Mouse (Mus musculus) embryonic facial prominence, embryonic 11.5 days (tissue): ENCODE results near the gene Atxn7l1. TPM values are rescaled to one million over a fixed set of nuclear protein-coding genes. Genes with fewer than 3 reads are reported as not detected.

Source experiments
- ATAC-seq: fragments of 200-750 bp; cut with Nextera tagmentation; replicated peaks from 2 replicates; pipeline ENCODE4 v1.8.0; 2017; ENCODE audit warnings: low read depth; ENCODE audit not compliant: insufficient number of reproducible peaks, low FRiP score, low TSS enrichment
- DNase-seq: peaks from one replicate; pipeline ENCODE4 v3.0.0-alpha.2; 2015; ENCODE audit warnings: low spot score
- H3K27ac ChIP-seq: fragments of 300-500 bp; sonication (generic); replicated peaks from 2 replicates; pipeline ENCODE4 v1.5.1; 2014; ENCODE audit warnings: mild to moderate bottlenecking, low read depth, low read length, control low read depth
- H3K27me3 ChIP-seq: fragments of 300-500 bp; sonication (generic); 2 replicates; pipeline ENCODE4 v1.6.1; 2014; ENCODE audit warnings: mild to moderate bottlenecking, low read length, moderate library complexity, mixed read lengths; ENCODE audit not compliant: control insufficient read depth, insufficient read depth
- H3K36me3 ChIP-seq: fragments of 300-500 bp; sonication (generic); replicated peaks from 2 replicates; pipeline ENCODE4 v1.6.1; 2014; ENCODE audit warnings: low read depth, mild to moderate bottlenecking, low read length, moderate library complexity, mixed read lengths; ENCODE audit not compliant: control insufficient read depth, insufficient read depth
- H3K4me1 ChIP-seq: fragments of 300-500 bp; sonication (generic); 2 replicates; pipeline ENCODE4 v1.6.1; 2014; ENCODE audit warnings: low read length, mixed read lengths; ENCODE audit not compliant: control insufficient read depth, insufficient read depth
- H3K4me2 ChIP-seq: fragments of 300-500 bp; sonication (generic); 2 replicates; pipeline ENCODE4 v1.6.1; 2014; ENCODE audit warnings: low read depth, mild to moderate bottlenecking, control low read depth, low read length, moderate library complexity
- H3K4me3 ChIP-seq: fragments of 300-500 bp; sonication (generic); 2 replicates; pipeline ENCODE4 v1.5.1; 2014; ENCODE audit warnings: low read depth, low read length, control low read depth
- H3K9ac ChIP-seq: fragments of 300-500 bp; sonication (generic); replicated peaks from 2 replicates; pipeline ENCODE4 v1.6.1; 2014; ENCODE audit warnings: mild to moderate bottlenecking, control low read depth, low read length
- H3K9me3 ChIP-seq: fragments of 300-500 bp; sonication (generic); replicated peaks from 2 replicates; pipeline ENCODE4 v1.6.1; 2016; ENCODE audit warnings: mild to moderate bottlenecking, low read length, inconsistent platforms, mixed read lengths; ENCODE audit not compliant: control insufficient read depth
- WGBS: fragments of 180-500 bp; shearing (Covaris S2); extraction: QIAGEN DNeasy Blood & Tissue Kit; methylation state at CpG from one replicate; pipeline ENCODE4 v1.1.7; 2014; 5-methylcytosine and 5-hydroxymethylcytosine counted together
- polyA plus RNA-seq: library from polyadenylated mRNA; unstranded; fragments of >200 nt; fragmentation: Nextera tagmentation; extraction: Ambion mirVana; gene quantifications from 2 replicates; pipeline ENCODE4 v1.2.1, GENCODE M21; 2014

The Atxn7l1 gene
- polyA plus RNA-seq, 1 experiment from 2014 or later = 18.9 TPM

- no peak overlapping the region for H3K27ac ChIP-seq
- H3K27me3 ChIP-seq = no peaks in the 10 kb centered on the region
- no peaks in the 10 kb centered on the region for H3K4me1 ChIP-seq
- ATAC-seq = no peak
- 95% methylated on average over 6 of the region's 6 CpGs for WGBS
- H3K4me2 ChIP-seq = no peak overlapping the region
- no peak overlapping the region for H3K4me3 ChIP-seq
- no peak for DNase-seq
- H3K9ac ChIP-seq = no peak overlapping the region
- no peaks in the 10 kb centered on the region for H3K9me3 ChIP-seq
- no peaks in the 10 kb centered on the region for H3K36me3 ChIP-seq
Measured at GRCm38 (mm10) chr12:33256426-33256825, 108.9 kb downstream of the Atxn7l1 start.

DNA sequence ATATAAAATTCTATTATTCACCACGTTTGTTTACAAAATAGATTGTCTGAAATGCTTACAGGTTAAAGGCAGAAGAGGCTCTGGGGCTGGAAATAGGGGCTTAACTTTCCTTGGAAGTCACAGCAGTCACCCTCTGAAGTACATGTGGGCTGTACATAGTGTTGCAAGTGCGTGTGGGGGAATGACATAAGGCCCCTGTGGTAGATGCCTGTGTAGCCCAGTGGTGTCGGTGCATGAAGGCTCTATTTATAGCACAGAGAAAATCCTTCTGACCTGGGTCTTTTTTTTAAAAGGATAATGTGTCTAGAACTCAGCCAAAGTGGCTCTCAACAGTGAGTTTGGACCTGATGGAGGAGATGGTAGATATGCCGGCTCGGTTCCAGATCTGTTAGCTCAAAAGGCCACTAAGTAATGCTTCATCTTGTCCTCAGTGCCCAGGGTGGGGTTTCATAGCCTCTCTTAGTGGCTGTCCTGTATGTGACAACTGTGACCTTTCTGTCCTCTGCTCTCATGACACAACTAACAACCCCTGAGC is 111.6 kb downstream of the Atxn7l1 start:
- H3K4me2 ChIP-seq = no peak overlapping the region

DNA sequence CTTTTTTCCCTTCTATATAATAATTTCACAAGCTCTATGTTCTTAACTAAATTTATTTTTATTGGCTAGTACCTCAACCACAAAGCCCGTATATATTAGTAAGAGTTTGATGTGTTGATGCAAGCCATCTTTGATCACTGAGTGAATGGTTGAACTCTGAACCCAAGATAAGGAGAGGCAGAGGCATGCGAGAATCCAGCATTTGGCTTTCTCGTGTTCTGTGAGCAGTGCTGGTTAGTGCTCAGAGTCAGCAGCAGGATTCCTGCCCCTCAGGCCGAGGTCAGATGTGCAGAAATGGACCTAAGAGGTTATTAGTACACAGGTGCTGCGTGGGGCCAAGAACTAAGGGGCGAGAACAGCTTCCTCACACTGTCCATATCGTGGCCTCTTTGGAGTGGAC is 113.1 kb downstream of the Atxn7l1 start:
- 81% methylated on average over 7 of the region's 7 CpGs for WGBS

More for the DNA sequence above, 111.6 kb downstream of the Atxn7l1 start:
- DNase-seq = no peak
- 90% methylated on average over 5 of the region's 5 CpGs for WGBS
- no peak for ATAC-seq
- no peaks in the 10 kb centered on the region for H3K9me3 ChIP-seq
- no peak overlapping the region for H3K9ac ChIP-seq
- no peak overlapping the region for H3K27ac ChIP-seq
- H3K4me1 ChIP-seq = no peaks in the 10 kb centered on the region
- no peaks in the 10 kb centered on the region for H3K27me3 ChIP-seq
- H3K4me3 ChIP-seq = no peak overlapping the region
- H3K36me3 ChIP-seq = no peaks in the 10 kb centered on the region

GRCm38 (mm10) chr12:33265877-33266276 is 118.4 kb downstream of the Atxn7l1 start:
- no peak for DNase-seq
- Histone ChIP-seq H3K27me3 (no peaks in the 10 kb centered on the region), H3K4me2 (no peak overlapping the region), H3K4me1 (no peaks in the 10 kb centered on the region), H3K36me3 (no peaks in the 10 kb centered on the region), H3K9me3 (no peaks in the 10 kb centered on the region), H3K9ac (no peak overlapping the region), H3K4me3 (no peak overlapping the region), H3K27ac (no peak overlapping the region)
- ATAC-seq = no peak
- WGBS = 88% methylated on average over 11 of the region's 11 CpGs

More for the DNA sequence above, 113.1 kb downstream of the Atxn7l1 start:
- no peak for ATAC-seq
- Histone ChIP-seq H3K36me3 (no peaks in the 10 kb centered on the region), H3K4me2 (no peak overlapping the region), H3K27me3 (no peaks in the 10 kb centered on the region), H3K4me1 (no peaks in the 10 kb centered on the region), H3K27ac (no peak overlapping the region), H3K9me3 (no peaks in the 10 kb centered on the region), H3K9ac (no peak overlapping the region), H3K4me3 (no peak overlapping the region)
- no peak for DNase-seq

- WGBS = 73% methylated on average over 4 of the region's 4 CpGs
- Histone ChIP-seq H3K4me1 (no peaks in the 10 kb centered on the region), H3K27me3 (no peaks in the 10 kb centered on the region), H3K4me2 (no peak overlapping the region), H3K4me3 (no peak overlapping the region), H3K27ac (no peak overlapping the region), H3K9ac (no peak overlapping the region), H3K9me3 (no peaks in the 10 kb centered on the region), H3K36me3 (no peaks in the 10 kb centered on the region)
- DNase-seq (no peak), ATAC-seq (no peak)
Measured at GRCm38 (mm10) chr12:33267965-33268364, 120.5 kb downstream of the Atxn7l1 start.

GRCm38 (mm10) chr12:33269743-33270142 is 122.2 kb downstream of the Atxn7l1 start:
- Histone ChIP-seq H3K4me3 (no peak overlapping the region), H3K4me1 (no peaks in the 10 kb centered on the region), H3K27me3 (no peaks in the 10 kb centered on the region), H3K36me3 (no peaks in the 10 kb centered on the region), H3K9me3 (no peaks in the 10 kb centered on the region), H3K27ac (no peak overlapping the region), H3K9ac (no peak overlapping the region), H3K4me2 (no peak overlapping the region)
- WGBS = 71% methylated on average over 5 of the region's 5 CpGs
- DNase-seq (peak; percentile 65), ATAC-seq (no peak)

- H3K27ac ChIP-seq = no peak overlapping the region
- H3K4me1 ChIP-seq = no peaks in the 10 kb centered on the region
- no peak overlapping the region for H3K9ac ChIP-seq
- ATAC-seq = no peak
- no peak overlapping the region for H3K4me3 ChIP-seq
- no peak for DNase-seq
- 87% methylated on average over 12 of the region's 12 CpGs for WGBS
- no peaks in the 10 kb centered on the region for H3K36me3 ChIP-seq
- no peaks in the 10 kb centered on the region for H3K27me3 ChIP-seq
- no peak overlapping the region for H3K4me2 ChIP-seq
- H3K9me3 ChIP-seq = no peaks in the 10 kb centered on the region
Measured at GRCm38 (mm10) chr12:33271865-33272264, 124.4 kb downstream of the Atxn7l1 start.

GRCm38 (mm10) chr12:33272441-33272840 is 124.9 kb downstream of the Atxn7l1 start:
- Histone ChIP-seq H3K27me3 (no peaks in the 10 kb centered on the region), H3K4me1 (no peaks in the 10 kb centered on the region), H3K9me3 (no peaks in the 10 kb centered on the region), H3K36me3 (no peaks in the 10 kb centered on the region), H3K4me2 (no peak overlapping the region), H3K27ac (no peak overlapping the region), H3K9ac (no peak overlapping the region), H3K4me3 (no peak overlapping the region)
- ATAC-seq (no peak), DNase-seq (no peak)
- 87% methylated on average over 9 of the region's 9 CpGs for WGBS
